Mouse (Mus musculus) monocyte, adult 2 months (primary cell): ENCODE results near the gene Tcerg1l.

Experiments used
- DNase-seq, 2 experiments: peaks; one replicate each; pipeline ENCODE4 v3.0.0; 2022; ENCODE audit warnings: low spot score in 2 of 2, low read depth in 1 of 2

The Tcerg1l gene

GRCm38 (mm10) chr7:138397485-138398181 lies at the start of gene Tcerg1l:
Tcerg1l (minus strand) TSS chr7:138397730.
- DNase-seq = no peak

GRCm38 (mm10) chr7:138442096-138442495 lies 44.6 kb upstream of the Tcerg1l start:
- DNase-seq = no peak

GRCm38 (mm10) chr7:138432541-138432940 lies 35.0 kb upstream of the Tcerg1l start:
- no peak for DNase-seq

DNA sequence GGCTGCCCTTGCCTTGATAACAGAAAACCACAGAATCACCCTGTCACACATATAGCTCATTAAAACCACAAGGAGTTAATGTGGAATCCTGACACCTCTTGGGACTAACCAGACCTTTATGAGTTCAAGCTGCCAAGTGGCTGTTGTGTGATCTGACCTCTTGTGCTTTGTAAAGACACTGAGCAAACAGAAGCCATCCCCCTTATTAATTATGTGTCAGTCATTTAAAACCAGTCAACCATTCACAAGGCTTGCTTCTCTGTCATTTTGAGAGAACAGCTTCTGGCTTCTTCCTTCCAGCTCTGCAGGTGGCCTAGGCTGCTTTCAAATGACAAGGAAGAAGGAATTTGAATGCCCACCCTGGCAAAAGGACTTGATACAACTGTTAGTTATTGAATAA lies 33.9 kb upstream of the Tcerg1l start:
- DNase-seq = no peak

DNA sequence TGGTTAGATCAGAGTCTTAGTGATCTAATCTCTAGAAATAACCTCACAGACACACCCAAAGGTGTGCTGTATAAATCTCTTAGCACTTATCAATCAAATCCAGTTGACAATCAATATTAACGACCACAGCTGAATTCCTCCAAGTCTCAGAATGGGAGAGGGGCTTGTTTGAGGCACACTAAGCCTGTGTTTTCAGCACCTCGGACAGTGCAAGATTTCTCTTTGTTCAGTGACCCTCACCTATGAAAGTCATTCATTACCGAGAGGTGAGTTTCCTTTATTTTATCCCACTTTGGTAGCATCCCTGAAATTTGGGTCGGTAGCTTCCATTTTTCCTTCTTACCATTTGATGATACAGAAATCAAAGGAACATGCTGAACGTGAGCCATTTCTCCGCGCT lies 32.4 kb upstream of the Tcerg1l start:
- DNase-seq = no peak

DNA sequence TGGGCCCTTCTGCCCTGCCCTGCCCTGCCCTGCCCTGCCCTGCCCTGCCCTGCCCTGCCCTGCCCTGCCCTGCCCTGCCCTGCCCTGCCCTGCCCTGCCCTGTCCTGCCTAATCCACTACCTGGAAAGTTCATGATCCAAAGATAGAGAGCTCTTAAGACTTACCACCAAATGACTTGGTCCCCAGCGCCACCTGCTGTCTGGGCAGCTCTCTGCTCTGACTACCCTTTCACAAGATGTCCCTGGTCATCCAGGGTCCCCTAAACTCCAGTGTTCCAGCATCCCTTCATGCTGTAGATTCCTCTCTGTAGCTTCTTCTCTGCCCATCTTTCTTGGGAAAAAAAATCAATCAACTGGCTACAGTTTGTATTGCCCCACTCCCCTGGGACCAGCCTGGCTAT lies 31.3 kb upstream of the Tcerg1l start:
- DNase-seq = no peak

GRCm38 (mm10) chr7:138427441-138427840 lies 29.9 kb upstream of the Tcerg1l start:
- DNase-seq = no peak

DNA sequence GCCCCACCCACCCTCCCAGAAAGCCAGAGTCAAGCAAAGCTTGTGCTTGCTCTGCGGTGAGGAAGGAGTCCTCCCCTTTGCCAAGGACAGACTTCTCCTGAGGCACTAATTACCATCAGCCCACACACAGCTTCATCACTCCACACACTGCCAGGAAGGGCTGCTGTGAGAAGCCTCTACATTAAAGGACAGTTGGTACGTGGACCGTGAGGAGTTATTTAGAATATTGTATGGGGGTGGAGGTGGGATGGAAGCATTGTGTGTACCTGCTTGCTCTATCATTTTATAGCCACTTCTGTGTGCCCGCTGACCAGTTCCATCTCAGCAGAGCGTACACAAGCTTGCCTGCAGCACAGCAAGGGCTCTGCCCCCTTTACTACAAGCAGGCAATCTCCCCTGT lies 16.0 kb upstream of the Tcerg1l start:
- no peak for DNase-seq

GRCm38 (mm10) chr7:138401641-138402040 lies 4.1 kb upstream of the Tcerg1l start:
- no peak for DNase-seq

GRCm38 (mm10) chr7:138400506-138401272 lies 3.2 kb upstream of the Tcerg1l start:
- no peak for DNase-seq

DNA sequence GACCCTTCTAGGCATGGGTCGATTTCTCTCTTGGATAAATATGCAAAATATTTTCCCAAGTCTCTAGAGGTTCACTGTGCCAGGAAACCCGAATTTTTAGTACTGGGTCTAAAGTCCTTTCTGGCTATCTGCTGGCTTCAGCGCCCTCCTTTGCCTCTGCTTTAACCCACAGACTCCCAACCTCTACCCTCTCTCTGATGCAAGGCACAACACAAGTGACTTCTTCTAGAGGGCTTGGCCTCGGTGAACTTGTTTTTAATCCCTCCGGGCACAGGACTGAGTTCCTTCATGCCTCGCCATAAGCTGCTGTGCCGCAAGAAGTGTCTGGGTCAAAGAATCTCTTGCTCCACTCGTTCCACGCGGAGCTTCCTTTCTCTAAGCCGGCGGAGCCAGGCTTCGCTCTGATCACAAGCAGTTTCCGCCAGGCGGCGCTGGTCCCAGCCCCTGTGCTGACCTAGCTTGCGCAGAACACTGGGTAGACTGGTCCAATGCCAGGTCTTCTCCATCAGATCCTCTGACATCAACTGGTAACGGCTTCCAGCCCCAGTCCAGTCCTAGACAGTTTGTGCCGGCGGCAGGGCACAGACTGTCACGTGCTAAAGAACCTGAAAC lies 758 bp upstream of the Tcerg1l start:
- no peak for DNase-seq

- DNase-seq = no peak
These were observed 556 bp downstream of the Tcerg1l start for GRCm38 (mm10) chr7:138396863-138397484.

- DNase-seq = no peak
These were observed 1.2 kb downstream of the Tcerg1l start for GRCm38 (mm10) chr7:138396109-138396862.

DNA sequence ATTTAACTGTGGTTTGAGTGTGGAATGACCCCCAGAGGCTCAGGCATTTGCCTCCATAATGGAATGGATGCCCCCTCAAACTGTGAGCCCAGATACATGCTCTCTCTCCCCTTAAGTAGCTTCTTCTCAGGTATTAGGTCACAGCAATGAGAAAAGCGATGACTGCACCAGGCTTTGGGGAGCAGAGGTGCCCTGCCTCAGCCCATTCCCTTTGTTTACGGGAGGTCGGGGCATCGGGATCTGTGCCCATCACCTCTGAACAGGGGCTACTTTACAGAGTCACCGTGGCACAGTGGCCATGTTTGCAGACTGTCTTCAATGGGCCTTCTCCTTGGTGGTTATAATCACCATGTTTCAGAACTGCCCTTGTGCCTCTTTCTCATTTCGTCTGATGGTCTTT lies 7.6 kb downstream of the Tcerg1l start:
- no peak for DNase-seq

DNA sequence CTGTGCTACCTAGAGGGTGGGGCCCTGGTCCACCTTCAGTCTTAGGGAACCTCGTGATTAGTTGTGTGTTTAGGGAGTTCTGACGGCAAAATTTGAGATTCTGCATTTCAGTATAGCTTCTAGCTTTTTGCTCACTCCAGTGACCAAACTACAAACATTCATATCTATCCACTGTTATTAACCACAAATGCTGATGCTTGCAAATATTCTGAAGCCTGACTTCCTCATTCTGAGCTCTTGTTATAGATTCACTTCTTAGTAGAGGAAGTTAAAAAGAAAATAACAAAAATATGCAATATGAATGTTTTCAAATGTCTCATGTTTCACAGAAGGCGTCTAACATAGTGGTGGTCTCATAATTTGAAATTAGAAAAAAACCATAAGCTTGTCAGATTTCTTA lies 8.5 kb downstream of the Tcerg1l start:
- DNase-seq = no peak

GRCm38 (mm10) chr7:138379221-138379620 lies 18.3 kb downstream of the Tcerg1l start:
- DNase-seq = no peak

DNA sequence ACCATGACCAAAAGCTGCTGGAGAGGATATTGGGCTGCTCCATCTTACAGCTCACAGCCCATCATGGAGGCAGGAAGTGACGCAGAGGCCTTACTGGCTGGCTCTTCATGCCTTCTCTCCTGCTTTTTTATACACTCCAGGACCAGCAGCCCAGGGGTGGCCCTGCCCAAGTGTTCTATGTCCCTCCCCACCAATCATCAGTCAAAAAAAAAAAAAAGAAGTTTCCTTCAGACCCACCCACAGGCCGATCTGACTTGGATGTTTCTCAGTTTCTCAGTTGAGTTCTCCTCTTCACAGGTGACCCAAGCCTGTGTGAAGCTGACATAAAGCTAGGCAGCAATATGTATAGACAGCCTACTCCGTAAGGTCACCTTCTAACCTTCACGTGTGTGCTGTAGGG lies 19.0 kb downstream of the Tcerg1l start:
- no peak for DNase-seq

DNA sequence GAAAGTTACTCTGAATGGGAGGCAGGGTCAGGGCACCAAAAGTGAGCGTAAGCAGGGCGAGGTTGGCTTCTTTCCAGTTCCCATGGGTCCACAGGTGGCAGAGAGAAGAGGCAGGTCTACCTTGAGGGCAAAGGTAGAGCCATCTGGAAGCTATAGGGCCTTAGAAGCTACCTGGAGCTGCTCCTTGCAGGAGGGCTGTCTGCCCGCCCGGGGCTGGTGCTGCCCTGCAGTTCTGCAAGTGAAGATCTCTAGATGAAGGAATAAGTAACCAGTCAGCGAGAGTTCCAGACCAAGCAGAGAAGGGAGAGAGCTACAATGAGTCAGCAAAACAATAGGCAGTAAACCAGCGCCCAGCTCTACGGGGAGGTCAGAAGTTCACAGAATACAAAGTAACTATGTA lies 22.0 kb downstream of the Tcerg1l start:
- no peak for DNase-seq

DNA sequence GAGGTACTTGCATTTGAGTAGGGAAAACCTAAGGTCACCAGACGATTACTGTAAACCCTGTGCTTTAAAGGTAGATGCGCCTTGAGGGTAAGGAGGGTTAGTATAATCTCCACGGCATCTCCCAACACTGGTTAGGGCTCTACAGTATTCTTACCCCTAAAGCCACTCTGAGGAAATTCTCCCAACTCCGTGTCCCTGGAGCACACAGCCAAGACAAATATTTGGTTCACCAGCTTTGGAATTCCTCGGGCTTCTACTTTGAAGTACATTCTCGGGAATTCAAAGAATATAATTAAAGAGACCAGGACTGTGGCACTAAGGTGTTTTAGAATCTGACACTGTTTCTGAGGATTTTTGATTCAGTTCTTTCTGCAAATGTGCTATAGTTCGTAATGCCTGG lies 23.2 kb downstream of the Tcerg1l start:
- DNase-seq = no peak

DNA sequence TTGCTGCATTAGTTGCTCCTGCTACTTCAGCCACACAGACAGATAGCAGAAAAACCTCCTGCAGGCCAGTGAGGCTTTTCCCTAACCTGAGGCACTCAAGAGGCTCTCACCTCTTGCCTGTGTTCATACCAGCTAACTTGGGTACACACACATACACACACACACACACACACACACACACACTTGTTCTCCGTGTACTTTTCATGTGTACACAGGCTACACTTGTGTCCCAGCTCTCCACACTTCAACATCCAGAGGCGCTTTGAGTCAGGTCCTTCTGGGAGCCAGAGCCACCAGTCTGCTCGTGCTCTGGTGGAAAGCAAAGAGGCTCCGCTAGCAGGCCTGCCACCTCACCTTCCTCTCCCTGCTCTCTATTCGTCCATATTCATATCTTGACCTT lies 24.0 kb downstream of the Tcerg1l start:
- no peak for DNase-seq

DNA sequence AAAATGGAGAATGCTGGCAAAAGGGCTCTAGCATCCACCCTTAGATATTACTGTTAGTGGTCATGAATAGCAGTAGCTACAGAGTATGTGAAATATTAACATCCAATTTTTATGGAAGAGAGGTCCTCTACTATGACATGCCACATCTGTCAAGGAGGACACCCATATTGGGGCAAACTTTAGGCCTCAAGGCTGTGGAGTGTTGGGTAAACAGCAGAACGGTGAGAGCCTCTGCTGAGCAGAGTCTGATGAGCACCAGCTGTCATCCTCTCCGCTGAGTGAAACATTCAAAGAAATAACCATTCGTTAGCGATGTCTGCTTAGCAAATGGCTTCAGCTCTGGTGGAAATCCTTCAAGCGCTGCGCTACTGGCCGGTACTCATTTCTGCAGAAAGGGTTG lies 30.0 kb downstream of the Tcerg1l start:
- DNase-seq = no peak
